Mouse (Mus musculus): ENCODE measurements at regions not wholly inside any gene's neighbourhood (a gene's known extent, or its start where the extent isn't known, plus 50 kb on each side); places are given as distances from the start of the nearest gene placed in this dataset.

- Histone ChIP-seq H3K79me2 (replicated peaks; ENCODE audit: control insufficient read depth, extremely low read depth, insufficient read depth, poor library complexity, severe bottlenecking) (peaks cover 8% of the 10 kb centered on the region), H3K36me3 (replicated peaks in 1 of 2; ENCODE audit: control insufficient read depth in 1 of 2, insufficient read depth in 1 of 2, low read length in 1 of 2) (peaks cover 62 to 96% of the 10 kb centered on the region in 2 experiments), H3K4me2 (ENCODE audit: insufficient read depth, low read depth, poor library complexity, severe bottlenecking) (no peak overlapping the region), H3K4me1 (ENCODE audit: control insufficient read depth in 1 of 2, insufficient read depth in 2 of 2) (peaks cover 47 to 91% of the 10 kb centered on the region in 2 experiments), H3K9ac (ENCODE audit: insufficient read depth, low read depth) (no peak overlapping the region), H3K27ac (ENCODE audit: insufficient read depth, low read depth) (peak overlapping the region; percentile 76), H3K27me3 (replicated peaks) (no peaks in the 10 kb centered on the region), H3K4me3 (replicated peaks in 1 of 3; ENCODE audit: low read depth in 2 of 3, low read length in 2 of 3, poor library complexity in 1 of 3) (no peak overlapping the region), H3K9me3 (replicated peaks; ENCODE audit: low read length) (peaks cover 5% of the 10 kb centered on the region)
- DNase-seq (ENCODE audit: extremely low read depth): peak; percentile 61
- TF ChIP-seq RCOR1 (conservative IDR thresholded peaks at IDR 0.05; ENCODE audit: low read depth, low read length) (0 out of 2 replicates have a peak, but pooled peaks have one; percentile 25), POLR2AphosphoS2 (IDR thresholded peaks at IDR 0.05; ENCODE audit: low read depth, low read length) (no peak), SMC3 (IDR thresholded peaks at IDR 0.05; ENCODE audit: low read depth, low read length) (no peak; the same call in 1 of the 2 replicates), EP300 (IDR thresholded peaks at IDR 0.05; ENCODE audit: low read length) (peak; percentile 84; the same call in 1 of the 2 replicates), MEF2A (IDR thresholded peaks at IDR 0.05; ENCODE audit: borderline replicate concordance, low read depth, low read length) (peak; percentile 16; the same call in 1 of the 2 replicates), BHLHE40 (IDR thresholded peaks at IDR 0.05; ENCODE audit: low read depth, low read length) (peak; percentile 85), CHD2 (IDR thresholded peaks at IDR 0.05; ENCODE audit: low read length) (peak; percentile 50; the same call in 1 of the 2 replicates), MYC (IDR thresholded peaks at IDR 0.05; ENCODE audit: low read depth, low read length) (peak; percentile 10; the same call in 1 of the 2 replicates), ETS1 (conservative IDR thresholded peaks at IDR 0.05; ENCODE audit: low read depth, low read length) (peak; percentile 60), ZC3H11A (IDR thresholded peaks at IDR 0.05; ENCODE audit: low read depth, low read length) (no peak), TCF12 (IDR thresholded peaks at IDR 0.05; ENCODE audit: low read depth, low read length) (peak; percentile 85)
- dilution Hi-C loops (cut with MboI; ENCODE audit: extremely low pct_ligation_motif_present, extremely low pct_unique_long_range_greater_than_20kb, low sequenced_read_pairs): no loop called here
- in situ Hi-C loops (cut with MboI; ENCODE audit: low pct_ligation_motif_present, low pct_unique_long_range_greater_than_20kb, low sequenced_read_pairs): no loop called here
Measured at GRCm38 (mm10) chr15:62246561-62247079, 1323.8 kb upstream of the A1bg start.

GRCm38 (mm10) chr15:62245237-62245636 lies 1322.4 kb upstream of the A1bg start:
- DNase-seq (ENCODE audit: extremely low read depth): peak; percentile 99
- H3K4me2 ChIP-seq (ENCODE audit: insufficient read depth, low read depth, poor library complexity, severe bottlenecking): peak overlapping the region; percentile 70
- TF ChIP-seq KAT2A (IDR thresholded peaks at IDR 0.05; ENCODE audit: insufficient replicate concordance, low read length) (peak; percentile 63; the same call in 1 of the 2 replicates), MAX (IDR thresholded peaks at IDR 0.05; ENCODE audit: low read length) (no peak), NELFE (IDR thresholded peaks at IDR 0.05; ENCODE audit: low read depth, low read length) (peak; percentile 6; the same call in 1 of the 2 replicates), USF2 (conservative IDR thresholded peaks at IDR 0.05; ENCODE audit: low read depth, low read length) (no peak), MYC (IDR thresholded peaks at IDR 0.05; ENCODE audit: low read depth, low read length) (0 out of 2 replicates have a peak, but pooled peaks have one; percentile 62), CHD1 (IDR thresholded peaks at IDR 0.05; ENCODE audit: low read depth, low read length) (0 out of 2 replicates have a peak, but pooled peaks have one; percentile 26), GABPA (IDR thresholded peaks at IDR 0.05; ENCODE audit: insufficient replicate concordance, low read depth, low read length) (no peak), IRF4 (IDR thresholded peaks at IDR 0.05; ENCODE audit: low read depth, low read length) (peak; percentile 99), MAFK (IDR thresholded peaks at IDR 0.05; ENCODE audit: insufficient replicate concordance, low read length) (peak; percentile 94), CHD2 (IDR thresholded peaks at IDR 0.05; ENCODE audit: low read length) (peak; percentile 93), PAX5 (IDR thresholded peaks at IDR 0.05; ENCODE audit: low read length) (no peak), USF1 (IDR thresholded peaks at IDR 0.05; ENCODE audit: low read depth, low read length) (no peak), ETS1 (conservative IDR thresholded peaks at IDR 0.05; ENCODE audit: low read depth, low read length) (peak; percentile 99), ZMIZ1 (IDR thresholded peaks at IDR 0.05; ENCODE audit: low read depth, low read length) (peak; percentile 75; the same call in 1 of the 2 replicates), MEF2A (IDR thresholded peaks at IDR 0.05; ENCODE audit: borderline replicate concordance, low read depth, low read length) (peak; percentile 96), ZKSCAN1 (IDR thresholded peaks at IDR 0.05; ENCODE audit: borderline replicate concordance, low read depth, low read length) (no peak), CTCF (conservative IDR thresholded peaks at IDR 0.05 in 1 of 2, IDR thresholded peaks at IDR 0.05 in 1 of 2; ENCODE audit: low read depth in 2 of 2, low read length in 2 of 2) (no peak), ELF1 (IDR thresholded peaks at IDR 0.05; ENCODE audit: low read depth, low read length) (no peak), TBP (conservative IDR thresholded peaks at IDR 0.05; ENCODE audit: low read depth, low read length) (no peak; the same call in 1 of the 2 replicates), SIN3A (IDR thresholded peaks at IDR 0.05; ENCODE audit: low read length) (peak; percentile 84), E2F4 (IDR thresholded peaks at IDR 0.05; ENCODE audit: insufficient replicate concordance, low read depth, low read length) (no peak), SMC3 (IDR thresholded peaks at IDR 0.05; ENCODE audit: low read depth, low read length) (no peak), JUND (conservative IDR thresholded peaks at IDR 0.05; ENCODE audit: low read depth, low read length) (peak; percentile 99), BHLHE40 (IDR thresholded peaks at IDR 0.05; ENCODE audit: low read depth, low read length) (peak; percentile 97), RCOR1 (conservative IDR thresholded peaks at IDR 0.05; ENCODE audit: low read depth, low read length) (peak; percentile 92; the same call in 1 of the 2 replicates), EP300 (IDR thresholded peaks at IDR 0.05; ENCODE audit: low read length) (peak; percentile 99), HCFC1 (IDR thresholded peaks at IDR 0.05; ENCODE audit: low read depth, low read length) (no peak)

More at GRCm38 (mm10) chr15:62245237-62245636, 1322.4 kb upstream of the A1bg start:
- Histone ChIP-seq H3K79me2 (replicated peaks; ENCODE audit: control insufficient read depth, extremely low read depth, insufficient read depth, poor library complexity, severe bottlenecking) (peaks cover 18% of the 10 kb centered on the region), H3K27me3 (replicated peaks) (no peaks in the 10 kb centered on the region), H3K4me1 (ENCODE audit: control insufficient read depth in 1 of 2, insufficient read depth in 2 of 2) (peaks cover 46 to 89% of the 10 kb centered on the region in 2 experiments), H3K27ac (ENCODE audit: insufficient read depth, low read depth) (peak overlapping the region; percentile 98), H3K9me3 (replicated peaks; ENCODE audit: low read length) (no peaks in the 10 kb centered on the region), H3K36me3 (replicated peaks in 1 of 2; ENCODE audit: control insufficient read depth in 1 of 2, insufficient read depth in 1 of 2, low read length in 1 of 2) (peaks cover 55 to 94% of the 10 kb centered on the region in 2 experiments), H3K4me3 (replicated peaks in 1 of 3; ENCODE audit: low read depth in 2 of 3, low read length in 2 of 3, poor library complexity in 1 of 3) (no peak overlapping the region), H3K9ac (ENCODE audit: insufficient read depth, low read depth) (no peak overlapping the region)
- dilution Hi-C loops (cut with MboI; ENCODE audit: extremely low pct_ligation_motif_present, extremely low pct_unique_long_range_greater_than_20kb, low sequenced_read_pairs) (no loop called here), in situ Hi-C loops (cut with MboI; ENCODE audit: low pct_ligation_motif_present, low pct_unique_long_range_greater_than_20kb, low sequenced_read_pairs) (no loop called here)
